Mouse (Mus musculus) common myeloid progenitor, adult 5-6 weeks (primary cell): ENCODE data around the gene Pcdh7. TPM values are rescaled to one million over a fixed set of nuclear protein-coding genes. Genes with fewer than 3 reads are reported as not detected.
A peak's percentile ranks its signal among the peaks of the same experiment; 100 is the strongest.

Source experiments
- ATAC-seq: replicated peaks from 2 replicates; pipeline ENCODE4 v1.8.0; 2016; ENCODE audit warnings: low read depth, mild to moderate bottlenecking, moderate TSS enrichment, inconsistent platforms; ENCODE audit not compliant: poor library complexity, severe bottlenecking
- total RNA-seq: library from RNA; stranded (forward); fragments of 200-1000, 187-1606 nt; gene quantifications from 2 replicates; pipeline ENCODE4 v1.2.3, GENCODE M21; 2017

The Pcdh7 gene
- total RNA-seq, 1 experiment from 2014 or later: 8.7 TPM

- ATAC-seq: no peak
These were observed 150.1 kb downstream of the Pcdh7 start for GRCm38 (mm10) chr5:57867906-57868305.

- peak; percentile 54 for ATAC-seq
These were observed 150.9 kb downstream of the Pcdh7 start for GRCm38 (mm10) chr5:57868702-57869101.

- ATAC-seq: no peak
These were observed 153.0 kb downstream of the Pcdh7 start for GRCm38 (mm10) chr5:57870727-57871126.

- peak; percentile 54; the same call in 1 of the 2 replicates for ATAC-seq
These were observed 167.2 kb downstream of the Pcdh7 start for GRCm38 (mm10) chr5:57884982-57885381.

GRCm38 (mm10) chr5:57899018-57899614 is 181.3 kb downstream of the Pcdh7 start:
- ATAC-seq: peak; percentile 98

- ATAC-seq: no peak
These were observed 189.5 kb downstream of the Pcdh7 start for GRCm38 (mm10) chr5:57907218-57907617.

GRCm38 (mm10) chr5:57921140-57921539 is 203.4 kb downstream of the Pcdh7 start:
- no peak for ATAC-seq

GRCm38 (mm10) chr5:57931331-57931730 is 213.6 kb downstream of the Pcdh7 start:
- no peak for ATAC-seq

GRCm38 (mm10) chr5:57931738-57932137 is 214.0 kb downstream of the Pcdh7 start:
- ATAC-seq: no peak

- ATAC-seq: no peak
These were observed 216.9 kb downstream of the Pcdh7 start for GRCm38 (mm10) chr5:57934666-57935065.

- ATAC-seq: peak; percentile 58; the same call in 1 of the 2 replicates
These were observed 222.7 kb downstream of the Pcdh7 start for GRCm38 (mm10) chr5:57940457-57940856.

GRCm38 (mm10) chr5:57943176-57943575 is 225.4 kb downstream of the Pcdh7 start:
- ATAC-seq: no peak

GRCm38 (mm10) chr5:57943611-57944010 is 225.8 kb downstream of the Pcdh7 start:
- no peak for ATAC-seq

GRCm38 (mm10) chr5:57945419-57945818 is 227.7 kb downstream of the Pcdh7 start:
- 0 out of 2 replicates have a peak, but pooled peaks have one; percentile 36 for ATAC-seq

GRCm38 (mm10) chr5:57959317-57959716 is 241.6 kb downstream of the Pcdh7 start:
- ATAC-seq: peak; percentile 92

- ATAC-seq: no peak; the same call in 1 of the 2 replicates
These were observed 246.0 kb downstream of the Pcdh7 start for GRCm38 (mm10) chr5:57963792-57964191.

GRCm38 (mm10) chr5:57964201-57964600 is 246.4 kb downstream of the Pcdh7 start:
- peak; percentile 62 for ATAC-seq

GRCm38 (mm10) chr5:57993584-57993983 is 275.8 kb downstream of the Pcdh7 start:
- no peak for ATAC-seq

- ATAC-seq: no peak
These were observed 303.6 kb downstream of the Pcdh7 start for GRCm38 (mm10) chr5:58021331-58021730.

- ATAC-seq: no peak
These were observed 307.4 kb downstream of the Pcdh7 start for GRCm38 (mm10) chr5:58025123-58025522.

GRCm38 (mm10) chr5:58025759-58026158 is 308.0 kb downstream of the Pcdh7 start:
- no peak for ATAC-seq

- ATAC-seq: no peak
These were observed 322.1 kb downstream of the Pcdh7 start for GRCm38 (mm10) chr5:58039875-58040274.
